Mouse (Mus musculus) small intestine, adult 2 months (tissue): ENCODE measurements around the gene Ambra1. TPM values are rescaled to one million over a fixed set of nuclear protein-coding genes. Genes with fewer than 3 reads are reported as not detected.

ENCODE experiments used
- H3K27ac ChIP-seq: fragments of 200-500 bp; 2 replicates; pipeline ENCODE4 v1.5.1; 2012; ENCODE audit warnings: low read depth, low read length, control low read depth, inconsistent platforms; ENCODE audit not compliant: insufficient read depth
- H3K27me3 ChIP-seq: fragments of 200-500 bp; 2 replicates; pipeline ENCODE4 v1.6.1; 2012; ENCODE audit warnings: mild to moderate bottlenecking, moderate library complexity, low read length, inconsistent platforms; ENCODE audit not compliant: control insufficient read depth, insufficient read depth
- H3K36me3 ChIP-seq: fragments of 200-500 bp; 2 replicates; pipeline ENCODE4 v1.6.1; 2012; ENCODE audit warnings: mild to moderate bottlenecking, low read length, control low read depth, inconsistent platforms; ENCODE audit not compliant: control insufficient read depth, insufficient read depth
- H3K4me1 ChIP-seq: fragments of 200-500 bp; 2 replicates; pipeline ENCODE4 v1.6.1; 2012; ENCODE audit warnings: low read length, inconsistent platforms, mixed read lengths; ENCODE audit not compliant: control insufficient read depth, insufficient read depth, insufficient read length
- H3K4me3 ChIP-seq: fragments of 200-500 bp; 2 replicates; pipeline ENCODE4 v1.5.1; 2012; ENCODE audit warnings: low read depth, mild to moderate bottlenecking, control low read depth, inconsistent platforms, low read length, moderate library complexity
- CTCF ChIP-seq: fragments of 200-500 bp; IDR thresholded peaks from 2 replicates; pipeline ENCODE4 v1.5.1; 2012; ENCODE audit warnings: low read depth, mild to moderate bottlenecking, control low read depth, inconsistent platforms, low read length, moderate library complexity, mixed read lengths; ENCODE audit not compliant: insufficient replicate concordance, insufficient read length; ENCODE audit errors: extremely low read depth
- POLR2A ChIP-seq: fragments of 200-500 bp; IDR thresholded peaks from 2 replicates; pipeline ENCODE4 v1.6.1; 2012; ENCODE audit warnings: low read depth, mild to moderate bottlenecking, control low read depth, inconsistent platforms, low read length, moderate library complexity
- WGBS: fragments of 180-500 bp; shearing (Covaris S2); methylation state at CpG from one replicate; pipeline ENCODE4 v1.1.7; 2018; 5-methylcytosine and 5-hydroxymethylcytosine counted together
- polyA plus RNA-seq: library from polyadenylated mRNA; depleted of rRNA; stranded (reverse); fragments of >200 nt; gene quantifications from 2 replicates; pipeline ENCODE4 v1.2.3, GENCODE M21; 2012

The Ambra1 gene
- polyA plus RNA-seq, 1 experiment: 20.7 TPM

- H3K4me1 ChIP-seq: peaks cover 40% of the 10 kb centered on the region
- H3K36me3 ChIP-seq: 0 out of 2 replicates have a peak, but pooled peaks cover 7% of the 10 kb centered on the region
- no peak for TF ChIP-seq CTCF
- TF ChIP-seq POLR2A: no peak
- whole genome bisulfite sequencing: 17% methylated on average over 3 of the region's 3 CpGs
- H3K27me3 ChIP-seq: no peaks in the 10 kb centered on the region
- no peak overlapping the region for H3K4me3 ChIP-seq
- H3K27ac ChIP-seq: peak overlapping the region; percentile 56
These were observed 218.9 kb downstream of the Ambra1 start for GRCm38 (mm10) chr2:91948792-91949241.

DNA sequence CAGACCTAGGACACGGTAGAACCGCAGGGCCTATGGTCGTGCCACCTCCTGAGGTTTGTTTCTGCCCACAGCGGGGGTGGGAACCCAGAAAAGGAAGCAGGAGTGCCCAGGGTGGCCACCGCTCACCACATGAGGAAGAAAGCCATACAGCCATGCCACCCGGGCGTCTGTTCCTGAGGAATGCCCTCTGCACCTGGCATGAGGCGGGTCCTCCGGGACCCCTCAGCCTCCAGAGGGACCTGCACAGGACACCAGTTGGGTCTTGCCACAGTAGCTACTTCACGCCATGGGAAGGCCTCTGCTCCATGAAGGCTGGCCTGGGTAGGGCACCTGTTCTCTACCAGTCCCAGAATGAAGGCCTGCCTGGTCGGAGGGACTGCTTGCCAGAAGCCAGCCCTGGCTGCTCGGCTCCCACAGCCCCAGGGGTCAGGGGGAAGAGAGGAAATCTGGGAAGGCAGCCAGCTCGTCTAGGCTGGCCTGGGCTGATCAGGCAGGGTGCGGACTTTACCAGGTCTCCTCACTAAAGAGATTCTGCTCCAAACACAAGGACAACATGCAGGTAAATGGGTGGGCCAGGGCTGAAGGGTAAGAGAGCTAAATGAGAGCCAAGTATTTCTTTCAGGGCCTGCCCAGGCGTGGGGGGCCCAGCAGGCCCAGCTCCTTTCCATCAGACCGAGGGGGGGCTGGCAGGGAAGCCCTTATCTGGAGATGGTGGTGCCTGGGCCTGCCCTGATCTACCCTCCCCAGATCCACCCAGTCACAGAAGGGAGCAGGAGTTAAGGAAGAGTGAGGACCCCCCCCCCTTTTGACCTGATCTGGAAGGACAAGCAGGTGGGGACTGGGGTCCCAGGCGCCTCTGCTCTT lies 219.7 kb downstream of the Ambra1 start:
- WGBS: 21% methylated on average over 17 of the region's 17 CpGs
- H3K27ac ChIP-seq: peak overlapping the region; percentile 50
- no peak for TF ChIP-seq CTCF
- no peak for TF ChIP-seq POLR2A
- peak overlapping the region; percentile 47 for H3K4me3 ChIP-seq
- H3K27me3 ChIP-seq: no peaks in the 10 kb centered on the region
- peaks cover 8% of the 10 kb centered on the region; the same call in 1 of the 2 replicates for H3K36me3 ChIP-seq
- peaks cover 44% of the 10 kb centered on the region for H3K4me1 ChIP-seq

DNA sequence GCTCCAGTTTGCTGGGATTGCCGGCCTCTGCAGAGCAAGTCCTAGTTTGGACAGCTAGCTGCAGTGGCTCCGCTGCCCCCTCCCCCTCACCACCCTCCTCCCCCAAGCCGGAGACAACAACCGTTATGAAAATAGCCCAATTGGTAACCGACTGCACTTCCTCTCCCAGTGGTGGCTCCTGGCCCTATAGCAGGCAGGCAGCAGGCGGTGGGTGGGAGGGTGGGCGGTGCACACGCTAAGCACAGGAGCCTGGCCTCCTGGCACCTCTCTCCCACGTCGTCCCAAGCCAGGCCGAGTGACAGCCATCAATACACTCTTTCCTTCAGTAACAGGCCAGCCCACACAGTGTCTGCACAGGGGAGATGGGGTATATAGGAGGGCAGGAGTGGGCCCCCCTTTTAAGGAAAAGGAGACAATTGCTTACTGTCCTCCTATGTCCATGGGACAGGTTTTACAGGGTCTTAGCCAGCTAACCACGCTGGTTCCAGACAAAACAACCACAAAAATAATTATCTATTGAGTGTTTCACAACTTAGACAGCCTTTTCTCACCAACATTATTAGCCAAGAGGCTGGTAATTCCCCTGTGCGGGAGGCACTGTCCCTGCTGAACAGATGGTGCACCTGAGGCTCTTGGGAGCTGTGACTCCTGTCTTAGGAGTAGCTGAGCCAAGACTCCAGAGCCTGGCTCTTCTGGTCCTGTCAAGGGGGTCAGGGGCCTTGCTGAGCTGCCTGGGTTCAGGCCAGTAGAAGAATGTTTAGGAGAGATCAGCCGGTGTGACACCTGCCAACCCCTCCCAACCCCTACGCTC lies 220.5 kb downstream of the Ambra1 start:
- Histone ChIP-seq H3K27ac (peak overlapping the region; percentile 50), H3K36me3 (peaks cover 3% of the 10 kb centered on the region; the same call in 1 of the 2 replicates), H3K4me1 (peaks cover 47% of the 10 kb centered on the region), H3K4me3 (peak overlapping the region; percentile 47), H3K27me3 (no peaks in the 10 kb centered on the region)
- 14% methylated on average over 15 of the region's 15 CpGs for WGBS
- TF ChIP-seq CTCF: no peak
- no peak for TF ChIP-seq POLR2A

DNA sequence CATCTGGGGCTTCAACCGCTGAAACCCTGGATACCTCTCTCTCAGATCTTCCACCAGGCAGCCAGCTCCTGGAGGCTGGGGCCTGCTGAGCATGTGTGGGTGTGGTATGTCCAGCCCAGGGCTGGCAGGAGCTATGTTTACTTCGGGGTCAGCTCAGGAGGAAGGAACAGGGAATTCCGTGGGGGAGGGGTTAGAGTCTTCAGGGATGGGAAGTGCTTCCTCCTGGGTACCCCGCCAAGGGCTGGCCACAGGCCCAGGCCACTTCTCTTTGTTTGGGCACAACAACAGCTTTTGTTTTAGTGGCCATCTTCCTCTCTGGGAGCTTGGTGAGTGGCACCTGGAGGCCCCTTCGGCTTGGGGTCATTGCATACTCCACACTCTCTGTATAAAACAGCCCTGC lies 223.9 kb downstream of the Ambra1 start:
- H3K27me3 ChIP-seq: no peaks in the 10 kb centered on the region
- WGBS: 8% methylated on average over 5 of the region's 5 CpGs
- peaks cover 49% of the 10 kb centered on the region for H3K4me1 ChIP-seq
- no peak for TF ChIP-seq POLR2A
- no peak for TF ChIP-seq CTCF
- peak overlapping the region; percentile 44; the same call in 1 of the 2 replicates for H3K27ac ChIP-seq
- peaks cover 2% of the 10 kb centered on the region; the same call in 1 of the 2 replicates for H3K36me3 ChIP-seq
- H3K4me3 ChIP-seq: no peak overlapping the region

DNA sequence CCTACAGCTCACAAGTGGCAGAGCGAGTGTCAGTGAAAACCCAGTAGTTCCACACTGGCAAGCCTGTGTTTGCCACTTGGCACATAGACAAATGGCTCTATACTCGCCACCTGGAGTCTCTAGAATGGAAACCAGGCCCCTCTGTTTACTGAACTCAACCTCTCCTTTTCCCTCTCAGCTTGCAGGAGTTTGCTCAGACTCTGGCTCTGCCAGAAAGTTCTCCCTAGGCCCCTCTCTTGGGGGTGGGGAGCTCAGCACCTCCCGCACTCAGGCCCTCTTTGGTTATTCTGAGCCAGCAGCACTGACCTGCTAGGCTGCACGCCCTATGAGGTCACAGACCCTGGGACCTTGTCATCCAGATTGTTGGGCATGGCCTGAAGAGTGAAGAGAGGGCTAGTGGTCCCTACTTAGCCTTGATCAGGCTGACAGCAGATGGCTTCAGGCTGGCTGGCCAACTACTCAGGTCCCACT lies 225.2 kb downstream of the Ambra1 start:
- WGBS: 35% methylated on average over 4 of the region's 4 CpGs
- Histone ChIP-seq H3K4me3 (no peak overlapping the region), H3K4me1 (peaks cover 49% of the 10 kb centered on the region), H3K36me3 (peaks cover 2% of the 10 kb centered on the region; the same call in 1 of the 2 replicates), H3K27me3 (no peaks in the 10 kb centered on the region), H3K27ac (peak overlapping the region; percentile 6)
- TF ChIP-seq POLR2A (no peak), CTCF (no peak)

DNA sequence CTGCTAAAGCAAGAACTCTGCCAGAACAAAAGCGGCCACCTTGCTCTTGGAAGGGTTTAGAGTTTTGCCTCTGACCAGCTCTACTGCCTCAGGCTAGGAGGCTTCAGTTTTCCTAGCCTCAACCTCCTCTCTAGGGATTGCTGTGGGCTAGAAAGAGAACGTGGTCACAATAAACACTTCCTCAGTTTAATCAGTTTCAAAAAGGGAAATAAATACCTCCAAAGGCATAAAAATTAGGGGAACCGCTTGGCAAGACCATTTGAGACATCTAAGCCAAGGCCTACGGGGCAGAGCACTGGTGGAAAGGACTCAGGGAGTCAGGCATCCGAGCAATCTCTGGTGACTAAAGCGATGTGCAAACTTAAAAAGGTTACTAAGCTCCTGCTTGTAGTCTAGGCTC lies 225.9 kb downstream of the Ambra1 start:
- peaks cover 49% of the 10 kb centered on the region for H3K4me1 ChIP-seq
- no peaks in the 10 kb centered on the region for H3K27me3 ChIP-seq
- H3K36me3 ChIP-seq: peaks cover 2% of the 10 kb centered on the region; the same call in 1 of the 2 replicates
- no peak overlapping the region for H3K27ac ChIP-seq
- 62% methylated on average over 6 of the region's 6 CpGs for WGBS
- H3K4me3 ChIP-seq: no peak overlapping the region
- TF ChIP-seq CTCF: no peak
- no peak for TF ChIP-seq POLR2A

DNA sequence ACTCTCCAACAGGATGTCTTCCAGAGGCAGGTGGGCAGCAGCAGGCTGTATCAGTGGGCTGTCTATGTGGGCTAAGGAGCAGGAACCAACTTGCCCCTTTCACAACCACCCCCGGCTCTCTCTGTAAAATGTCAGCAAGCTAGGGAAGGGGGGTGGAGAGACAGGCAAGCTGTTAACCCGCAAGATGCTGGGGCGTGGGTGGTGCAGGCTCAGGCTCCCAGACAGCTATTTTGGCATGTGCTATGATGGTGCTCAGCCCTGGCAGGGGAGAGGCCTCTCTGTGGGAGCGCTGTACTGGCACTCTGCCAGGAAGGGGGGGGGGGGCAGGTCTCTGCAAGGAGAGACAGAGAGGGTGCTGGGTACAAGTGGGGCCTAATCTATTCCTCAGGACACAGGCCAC lies 227.2 kb downstream of the Ambra1 start:
- TF ChIP-seq POLR2A (no peak), CTCF (no peak)
- no peak overlapping the region for H3K4me3 ChIP-seq
- H3K4me1 ChIP-seq: peaks cover 55% of the 10 kb centered on the region
- peaks cover 2% of the 10 kb centered on the region; the same call in 1 of the 2 replicates for H3K36me3 ChIP-seq
- no peak overlapping the region for H3K27ac ChIP-seq
- no peaks in the 10 kb centered on the region for H3K27me3 ChIP-seq
- WGBS: 12% methylated on average over 4 of the region's 4 CpGs
